Mouse (Mus musculus) ES-E14 (cell line): ENCODE results near the gene Afmid.

Experiments
- CHD2 ChIP-seq: IDR thresholded peaks from 2 replicates; pipeline ENCODE4 v1.6.1; 2014; ENCODE audit warnings: mild to moderate bottlenecking, low read depth, low read length, inconsistent platforms
- HCFC1 ChIP-seq: IDR thresholded peaks from 2 replicates; pipeline ENCODE4 v1.6.1; 2012; ENCODE audit warnings: low read length, inconsistent platforms, borderline replicate concordance; ENCODE audit not compliant: insufficient read depth
- MAFK ChIP-seq: IDR thresholded peaks from 2 replicates; pipeline ENCODE4 v1.6.1; 2014; ENCODE audit warnings: mild to moderate bottlenecking, low read depth, low read length, inconsistent platforms; ENCODE audit not compliant: insufficient read depth
- ZNF384 ChIP-seq: IDR thresholded peaks from 2 replicates; pipeline ENCODE4 v1.6.1; 2012; ENCODE audit warnings: low read depth, low read length, inconsistent platforms

DNA sequence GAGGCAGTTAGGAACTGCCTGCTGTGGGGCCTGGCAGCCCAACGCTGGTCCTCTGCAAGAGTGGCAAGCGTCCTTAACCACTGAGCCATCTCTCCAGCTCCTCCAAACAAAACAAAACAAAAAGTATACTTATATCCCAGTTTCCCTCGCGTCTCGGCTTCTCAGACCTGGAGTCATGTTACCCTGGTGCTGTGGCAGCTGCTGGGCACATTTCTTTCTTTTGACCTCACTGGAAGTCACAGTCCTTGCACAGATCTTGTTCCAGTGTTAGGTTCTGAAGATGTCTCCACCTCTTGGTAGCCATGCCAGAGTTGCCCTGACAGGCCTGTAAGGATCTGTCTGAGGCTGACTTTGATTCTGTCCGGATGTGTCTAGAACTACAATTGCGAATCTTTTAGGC is 24.1 kb upstream of the Afmid start:
- TF ChIP-seq HCFC1 = no peak
- TF ChIP-seq CHD2 = no peak
- TF ChIP-seq ZNF384 = no peak
- no peak for TF ChIP-seq MAFK
